Mouse (Mus musculus): ENCODE measurements around the gene Ankrd13a. TPM values are rescaled to one million over a fixed set of nuclear protein-coding genes. Genes with fewer than 3 reads are reported as not detected.

The Ankrd13a gene
- total and polyA plus RNA-seq, 3 experiments, result 73.8 to 123 (median 89.4) TPM

DNA sequence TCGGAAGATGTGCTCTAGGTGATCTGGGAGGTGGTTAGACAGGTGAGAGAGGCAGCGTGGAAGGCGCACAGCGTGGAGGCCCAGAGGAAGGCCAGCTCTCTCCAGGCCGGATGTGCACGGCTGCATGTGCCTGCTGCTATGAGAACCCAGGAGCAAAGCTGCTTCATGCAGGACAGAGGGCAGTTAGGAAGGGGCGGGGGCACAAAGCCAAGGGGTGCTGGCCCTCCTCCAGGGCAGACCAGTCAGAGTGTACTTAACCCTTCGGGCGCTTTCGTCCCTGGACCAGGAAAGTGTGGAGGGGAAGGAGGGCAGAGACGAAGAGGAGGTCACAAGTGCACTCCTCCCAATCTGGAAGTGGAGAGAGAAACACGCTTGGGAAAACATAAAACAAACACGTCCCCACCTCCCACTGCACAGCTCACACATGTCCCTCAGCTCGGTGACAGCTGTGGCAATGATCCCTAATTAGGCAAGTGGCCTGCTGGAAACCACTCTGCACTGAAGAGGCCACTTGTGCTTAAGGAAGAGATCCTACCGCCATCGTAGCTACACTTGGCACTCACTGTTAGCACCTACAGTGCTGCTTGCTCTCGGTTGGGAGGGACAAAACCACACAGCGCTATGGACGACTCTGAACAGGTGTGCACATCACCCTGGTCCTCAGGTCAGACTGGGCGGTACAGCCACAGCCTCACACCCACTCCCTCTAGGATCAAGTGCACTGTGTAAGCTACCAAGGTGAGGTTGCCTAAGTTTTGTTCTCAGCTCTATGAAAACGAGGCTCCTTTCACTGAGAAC is 37.2 kb upstream of the Ankrd13a start:
- TF ChIP-seq CHD2 (IDR thresholded peaks at IDR 0.05; ENCODE audit: low read length), result no peak
- no peak for TF ChIP-seq SIN3A (IDR thresholded peaks at IDR 0.05; ENCODE audit: low read length)
- TF ChIP-seq JUND (conservative IDR thresholded peaks at IDR 0.05; ENCODE audit: low read depth, low read length), result no peak
- H3K4me2 ChIP-seq (ENCODE audit: insufficient read depth, low read depth, poor library complexity, severe bottlenecking), result no peak overlapping the region
- H3K4me1 ChIP-seq (ENCODE audit: control insufficient read depth in 1 of 2, insufficient read depth in 2 of 2), result peaks cover 0 to 29% of the 10 kb centered on the region in 2 experiments; a peak in 2 of 4 replicates
- no peak overlapping the region for H3K4me3 ChIP-seq (replicated peaks in 1 of 3; ENCODE audit: low read depth in 2 of 3, low read length in 2 of 3, poor library complexity in 1 of 3)
- no peaks in the 10 kb centered on the region for H3K79me2 ChIP-seq (replicated peaks; ENCODE audit: control insufficient read depth, extremely low read depth, insufficient read depth, poor library complexity, severe bottlenecking)
- no peak overlapping the region for H3K9ac ChIP-seq (ENCODE audit: insufficient read depth, low read depth)
- peaks cover 76 to 93% of the 10 kb centered on the region in 2 experiments for H3K36me3 ChIP-seq (replicated peaks in 1 of 2; ENCODE audit: control insufficient read depth in 1 of 2, insufficient read depth in 1 of 2, low read length in 1 of 2)
- no peak overlapping the region for H3K27ac ChIP-seq (ENCODE audit: insufficient read depth, low read depth)
- dilution Hi-C loops (cut with MboI; ENCODE audit: extremely low pct_ligation_motif_present, extremely low pct_unique_long_range_greater_than_20kb, low sequenced_read_pairs) (no loop called here), in situ Hi-C loops (cut with MboI; ENCODE audit: low pct_ligation_motif_present, low pct_unique_long_range_greater_than_20kb, low sequenced_read_pairs) (no loop called here)
- no peaks in the 10 kb centered on the region for H3K9me3 ChIP-seq (replicated peaks; ENCODE audit: low read length)
- H3K27me3 ChIP-seq (replicated peaks), result no peaks in the 10 kb centered on the region
- no peak for DNase-seq (ENCODE audit: extremely low read depth)

DNA sequence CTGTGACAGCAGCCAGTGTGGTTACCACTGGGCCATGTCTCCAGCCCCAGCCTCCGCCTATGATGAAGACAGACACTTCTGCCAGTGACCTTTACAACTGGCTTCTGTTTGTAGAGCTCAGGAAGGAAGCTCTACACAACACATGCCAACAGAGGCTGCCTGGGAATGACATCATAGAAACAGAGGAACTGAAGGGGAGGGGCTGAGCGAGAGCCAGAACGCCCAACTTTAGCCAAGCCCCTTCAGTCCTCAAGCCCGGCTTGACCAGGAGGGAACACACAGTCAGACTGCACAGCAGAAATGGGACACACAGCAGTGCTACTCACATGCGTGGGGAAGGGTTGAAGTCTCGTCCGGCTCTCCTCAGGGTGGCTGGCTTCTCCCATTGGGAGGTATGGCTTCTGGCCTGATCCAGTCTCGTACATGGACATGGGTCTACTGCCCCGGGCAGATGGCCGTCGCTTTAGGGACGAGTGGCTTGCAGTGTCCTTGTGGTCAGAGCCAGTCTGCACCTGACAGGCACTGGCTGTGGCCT is 35.7 kb upstream of the Ankrd13a start:
- H3K9ac ChIP-seq (ENCODE audit: insufficient read depth, low read depth), result no peak overlapping the region
- no peaks in the 10 kb centered on the region for H3K79me2 ChIP-seq (replicated peaks; ENCODE audit: control insufficient read depth, extremely low read depth, insufficient read depth, poor library complexity, severe bottlenecking)
- dilution Hi-C loops (cut with MboI; ENCODE audit: extremely low pct_ligation_motif_present, extremely low pct_unique_long_range_greater_than_20kb, low sequenced_read_pairs), result no loop called here
- no peak overlapping the region for H3K4me3 ChIP-seq (replicated peaks in 1 of 3; ENCODE audit: low read depth in 2 of 3, low read length in 2 of 3, poor library complexity in 1 of 3)
- TF ChIP-seq POLR2A (IDR thresholded peaks at IDR 0.05; ENCODE audit: low read depth, low read length), result no peak
- no peak for TF ChIP-seq NRF1 (IDR thresholded peaks at IDR 0.05; ENCODE audit: low read depth, low read length)
- TF ChIP-seq ZNF384 (IDR thresholded peaks at IDR 0.05; ENCODE audit: low read depth, low read length), result no peak
- TF ChIP-seq ELF1 (IDR thresholded peaks at IDR 0.05; ENCODE audit: low read depth, low read length), result no peak
- TF ChIP-seq BHLHE40 (IDR thresholded peaks at IDR 0.05; ENCODE audit: low read depth, low read length), result no peak
- TF ChIP-seq MXI1 (IDR thresholded peaks at IDR 0.05; ENCODE audit: low read depth, low read length), result no peak
- no peak for TF ChIP-seq SMC3 (IDR thresholded peaks at IDR 0.05; ENCODE audit: low read depth, low read length)
- no peak for TF ChIP-seq CHD1 (IDR thresholded peaks at IDR 0.05; ENCODE audit: low read depth, low read length)
- TF ChIP-seq EP300 (IDR thresholded peaks at IDR 0.05; ENCODE audit: low read length), result no peak
- TF ChIP-seq MAFK (IDR thresholded peaks at IDR 0.05; ENCODE audit: insufficient replicate concordance, low read length), result no peak
- TF ChIP-seq TCF12 (IDR thresholded peaks at IDR 0.05; ENCODE audit: low read depth, low read length), result no peak
- TF ChIP-seq E2F4 (IDR thresholded peaks at IDR 0.05; ENCODE audit: insufficient replicate concordance, low read depth, low read length), result no peak
- TF ChIP-seq MYC (IDR thresholded peaks at IDR 0.05; ENCODE audit: low read depth, low read length), result no peak
- no peak for TF ChIP-seq RAD21 (IDR thresholded peaks at IDR 0.05; ENCODE audit: low read depth, low read length)
- TF ChIP-seq TBP (conservative IDR thresholded peaks at IDR 0.05; ENCODE audit: low read depth, low read length), result no peak
- TF ChIP-seq USF2 (conservative IDR thresholded peaks at IDR 0.05; ENCODE audit: low read depth, low read length), result no peak
- no peak for TF ChIP-seq HCFC1 (IDR thresholded peaks at IDR 0.05; ENCODE audit: low read depth, low read length)
- TF ChIP-seq MAX (IDR thresholded peaks at IDR 0.05; ENCODE audit: low read length), result no peak
- no peak for TF ChIP-seq GABPA (IDR thresholded peaks at IDR 0.05; ENCODE audit: insufficient replicate concordance, low read depth, low read length)
- TF ChIP-seq ZKSCAN1 (IDR thresholded peaks at IDR 0.05; ENCODE audit: borderline replicate concordance, low read depth, low read length), result no peak
- no peak overlapping the region for H3K27ac ChIP-seq (ENCODE audit: insufficient read depth, low read depth)
- DNase-seq (ENCODE audit: extremely low read depth), result no peak
- no peaks in the 10 kb centered on the region for H3K9me3 ChIP-seq (replicated peaks; ENCODE audit: low read length)
- H3K4me1 ChIP-seq (ENCODE audit: control insufficient read depth in 1 of 2, insufficient read depth in 2 of 2), result peaks cover 0 to 19% of the 10 kb centered on the region in 2 experiments; a peak in 2 of 4 replicates
- H3K4me2 ChIP-seq (ENCODE audit: insufficient read depth, low read depth, poor library complexity, severe bottlenecking), result no peak overlapping the region
- H3K27me3 ChIP-seq (replicated peaks), result no peaks in the 10 kb centered on the region
- H3K36me3 ChIP-seq (replicated peaks in 1 of 2; ENCODE audit: control insufficient read depth in 1 of 2, insufficient read depth in 1 of 2, low read length in 1 of 2), result peaks cover 78 to 95% of the 10 kb centered on the region in 2 experiments
- in situ Hi-C loops (cut with MboI; ENCODE audit: low pct_ligation_motif_present, low pct_unique_long_range_greater_than_20kb, low sequenced_read_pairs), result no loop called here

Measured in CH12.LX (cell line).